Mouse (Mus musculus) frontal cortex, adult (tissue): ENCODE results near the gene Rnf31.

ENCODE experiments used
- ATAC-seq: cut with Nextera tagmentation; 2 replicates; pipeline ENCODE4 v1.9.2; 2017; ENCODE audit warnings: mild to moderate bottlenecking, moderate library complexity, mixed read lengths; ENCODE audit not compliant: low TSS enrichment

Gene Rnf31

DNA sequence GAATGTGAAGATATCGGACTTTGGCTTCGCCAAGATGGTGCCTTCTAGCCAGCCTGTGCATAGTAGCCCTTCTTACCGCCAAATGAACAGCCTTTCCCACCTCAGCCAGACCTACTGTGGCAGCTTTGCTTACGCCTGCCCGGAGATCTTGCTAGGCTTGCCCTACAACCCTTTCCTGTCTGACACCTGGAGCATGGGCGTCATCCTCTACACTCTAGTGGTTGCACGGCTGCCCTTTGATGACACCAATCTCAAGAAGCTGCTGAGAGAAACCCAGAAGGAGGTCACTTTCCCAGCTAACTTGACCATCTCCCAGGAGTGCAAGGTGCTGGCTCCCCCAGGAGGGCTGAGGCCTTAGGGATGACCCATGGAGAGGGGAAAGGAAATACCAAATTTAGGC, 60.0 kb downstream of the Rnf31 start:
- ATAC-seq: no peak
